Mouse (Mus musculus) olfactory bulb, adult 2 months (tissue): Measurements from ENCODE around the gene Igfbp7.

Experiments
- CTCF ChIP-seq: fragments of 200-500 bp; IDR thresholded peaks from 2 replicates; pipeline ENCODE4 v1.5.1; 2012; ENCODE audit warnings: low read depth, mild to moderate bottlenecking, low read length, moderate library complexity; ENCODE audit not compliant: insufficient read depth
- POLR2A ChIP-seq: fragments of 200-500 bp; IDR thresholded peaks from 2 replicates; pipeline ENCODE4 v1.6.1; 2012; ENCODE audit warnings: mild to moderate bottlenecking, low read depth, low read length, moderate library complexity; ENCODE audit not compliant: insufficient read depth

DNA sequence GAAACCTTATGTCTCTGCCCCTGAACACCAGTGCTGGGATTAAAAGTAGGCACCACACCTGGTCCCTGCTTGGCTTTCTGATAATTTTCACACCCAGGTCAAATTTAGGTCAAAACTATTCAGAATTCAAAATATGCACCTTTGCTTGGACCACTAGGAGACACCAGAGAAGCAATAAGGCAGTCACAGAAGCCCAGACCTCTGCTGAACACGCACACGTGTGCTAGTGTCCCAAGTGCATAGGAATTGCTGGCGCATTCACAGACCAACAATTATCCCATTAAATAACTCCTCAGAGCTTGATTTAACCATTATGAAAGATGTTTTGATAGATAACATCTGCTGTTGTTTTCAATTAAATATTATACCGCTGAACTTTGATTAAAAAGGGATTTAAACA is 22.2 kb upstream of the Igfbp7 start:
- TF ChIP-seq CTCF = no peak
- no peak for TF ChIP-seq POLR2A
